ENCODE assay signal across 8 mouse cellular contexts in genomic region chr15:80090741-80091120, GRCm38 (mm10). TPM values are rescaled to one million over a fixed set of nuclear protein-coding genes. Genes with fewer than 3 reads are reported as not detected.
DNase-seq lines count a peak whose midpoint lies in the region; ATAC-seq lines count a peak whose summit lies in the region.

No protein-coding gene starts in this region.

- H3K9me3 ChIP-seq in hindbrain, embryonic 16.5 days (ENCODE audit: control insufficient read depth, low read length) = no peaks in the 10 kb centered on the region; the same call in 1 of the 2 replicates
- no peaks in the 10 kb centered on the region for H3K9me3 ChIP-seq in midbrain, embryonic 15.5 days

- H3K27ac ChIP-seq in hindbrain, embryonic 16.5 days (ENCODE audit: low read depth, low read length) = peak overlapping the region; percentile 73
- peak overlapping the region; percentile 67 for H3K27ac ChIP-seq in midbrain, embryonic 15.5 days

- no peaks in the 10 kb centered on the region for H3K36me3 ChIP-seq in hindbrain, embryonic 16.5 days (ENCODE audit: control insufficient read depth, insufficient read depth, low read length)
- no peaks in the 10 kb centered on the region for H3K36me3 ChIP-seq in midbrain, embryonic 15.5 days (replicated peaks)

- ATAC-seq in hindbrain, embryonic 16.5 days = no peak; the same call in 1 of the 2 replicates
- no peak for ATAC-seq in midbrain, embryonic 15.5 days (replicated peaks)

- H3K27me3 ChIP-seq in hindbrain, embryonic 16.5 days (replicated peaks; ENCODE audit: control insufficient read depth, insufficient read depth, low read length) = no peaks in the 10 kb centered on the region
- H3K27me3 ChIP-seq in midbrain, embryonic 15.5 days (replicated peaks) = no peaks in the 10 kb centered on the region

- peak; percentile 56 to 62 for DNase-seq in cerebellum, adult 18-20 months
- DNase-seq in cerebellum, adult 8-10 months = no peak
- DNase-seq in thymus, postnatal 0 days (ENCODE audit: low spot score) = peak; percentile 35
- DNase-seq in thymus, postnatal 10 days (ENCODE audit: low spot score in 2 of 2) = no peak
- DNase-seq in T-cell, adult 2 months (ENCODE audit: low spot score) = no peak
- no peak for DNase-seq in urinary bladder, postnatal 36 days (ENCODE audit: low spot score in 2 of 2)

- peak overlapping the region; percentile 94 for H3K9ac ChIP-seq in hindbrain, embryonic 16.5 days (ENCODE audit: low read depth, low read length)
- H3K9ac ChIP-seq in midbrain, embryonic 15.5 days = peak overlapping the region; percentile 82

- H3K4me2 ChIP-seq in hindbrain, embryonic 16.5 days (ENCODE audit: low read length) = peak overlapping the region; percentile 80
- H3K4me2 ChIP-seq in midbrain, embryonic 15.5 days = peak overlapping the region; percentile 78

- H3K4me1 ChIP-seq in hindbrain, embryonic 16.5 days (ENCODE audit: control insufficient read depth, insufficient read depth, low read depth, low read length) = peaks cover 12% of the 10 kb centered on the region
- peaks cover 27% of the 10 kb centered on the region for H3K4me1 ChIP-seq in midbrain, embryonic 15.5 days

- WGBS in hindbrain, embryonic 16.5 days = under 1% methylated on average over 17 of the region's 17 CpGs
- WGBS in midbrain, embryonic 15.5 days = under 1% methylated on average over 17 of the region's 17 CpGs

- peak overlapping the region; percentile 81 for H3K4me3 ChIP-seq in hindbrain, embryonic 16.5 days (ENCODE audit: low read length)
- peak overlapping the region; percentile 85 for H3K4me3 ChIP-seq in midbrain, embryonic 15.5 days

RNA-seq across cellular contexts. Expression of gene Syngr1, which starts 0.4 kb away (rescaled TPM):
- polyA plus RNA-seq in thymus, postnatal 0 days (2015; fragmentation: Nextera tagmentation; extraction: Ambion mirVana) = 74.1 and 74.5 TPM in 2 replicates
- polyA plus RNA-seq in hindbrain, embryonic 16.5 days (2015; fragmentation: Nextera tagmentation; extraction: Ambion mirVana) = 78.6 and 80.3 TPM in 2 replicates
- polyA plus RNA-seq in midbrain, embryonic 15.5 days (2015; fragmentation: Nextera tagmentation; extraction: Ambion mirVana) = 61.4 and 62.1 TPM in 2 replicates

RNA-seq across cellular contexts. Expression of gene Rpl3, which starts 0.9 kb away (rescaled TPM):
- 1,085 and 1,101 TPM in 2 replicates for polyA plus RNA-seq in thymus, postnatal 0 days (2015; fragmentation: Nextera tagmentation; extraction: Ambion mirVana)
- polyA plus RNA-seq in hindbrain, embryonic 16.5 days (2015; fragmentation: Nextera tagmentation; extraction: Ambion mirVana) = 523 and 556 TPM in 2 replicates
- polyA plus RNA-seq in midbrain, embryonic 15.5 days (2015; fragmentation: Nextera tagmentation; extraction: Ambion mirVana) = 522 and 525 TPM in 2 replicates

RNA-seq across cellular contexts. Expression of gene Tab1, which starts 42.2 kb away (rescaled TPM):
- 37.3 and 38.2 TPM in 2 replicates for polyA plus RNA-seq in thymus, postnatal 0 days (2015; fragmentation: Nextera tagmentation; extraction: Ambion mirVana)
- polyA plus RNA-seq in hindbrain, embryonic 16.5 days (2015; fragmentation: Nextera tagmentation; extraction: Ambion mirVana) = 37.1 and 39.9 TPM in 2 replicates
- polyA plus RNA-seq in midbrain, embryonic 15.5 days (2015; fragmentation: Nextera tagmentation; extraction: Ambion mirVana) = 42.5 and 43.5 TPM in 2 replicates

Comparison
In these comparisons a context has a peak if more than half of its experiments do, and no peak if none do; other contexts are left out.
1. DNase-seq: peak in cerebellum, adult 18-20 months (2 of 2) and thymus, postnatal 0 days (single experiment); none in cerebellum, adult 8-10 months (single experiment), thymus, postnatal 10 days (0 of 2), T-cell, adult 2 months (single experiment) and urinary bladder, postnatal 36 days (0 of 2).